In genomic region chr1:18793639-18794038, GRCm38 (mm10) we compare ENCODE assay signal across 19 mouse cellular contexts.
A peak's percentile ranks its signal among the peaks of the same experiment; 100 is the strongest.
DNase-seq lines count a peak whose midpoint lies in the region; ATAC-seq and TF ChIP-seq lines count a peak whose summit lies in the region.
"Had no signal": no experiment of that assay in that cellular context is flagged by ENCODE, and none has a peak within 500 bp of the region (broad histone marks: within the 10 kb centered on the region; RNA-seq: fewer than 3 reads in every experiment).

No protein-coding gene starts in this region.

- in situ Hi-C loops in ES-E14 (cut with MboI; ENCODE audit: low sequenced_read_pairs in 2 of 2, unreplicated experiment in 2 of 2): no loop called here

- H3K27me3 ChIP-seq in forebrain, postnatal 0 days (ENCODE audit: insufficient read depth, low read length): no peaks in the 10 kb centered on the region
- no peaks in the 10 kb centered on the region for H3K27me3 ChIP-seq in forebrain, embryonic 10.5 days (ENCODE audit: poor library complexity, severe bottlenecking)
- H3K27me3 ChIP-seq in midbrain, embryonic 15.5 days (replicated peaks): no peaks in the 10 kb centered on the region
- H3K27me3 ChIP-seq: embryonic facial prominence, embryonic 12.5 days; limb, embryonic 13.5 days; neural tube, embryonic 12.5 days had no signal

- no peaks in the 10 kb centered on the region for H3K36me3 ChIP-seq in forebrain, postnatal 0 days (ENCODE audit: insufficient read depth)
- no peaks in the 10 kb centered on the region for H3K36me3 ChIP-seq in forebrain, embryonic 10.5 days (replicated peaks)
- no peaks in the 10 kb centered on the region for H3K36me3 ChIP-seq in ES-E14 (ENCODE audit: control insufficient read depth, insufficient read depth, low read length, poor library complexity, severe bottlenecking)
- H3K36me3 ChIP-seq in midbrain, embryonic 15.5 days (replicated peaks): no peaks in the 10 kb centered on the region
- H3K36me3 ChIP-seq: embryonic facial prominence, embryonic 12.5 days; limb, embryonic 13.5 days; neural tube, embryonic 12.5 days had no signal

- no peak for DNase-seq in forebrain, postnatal 0 days
- DNase-seq in forebrain, embryonic 10.5 days (ENCODE audit: extremely low spot score, low spot score): no peak
- DNase-seq in 3T3-L1 (ENCODE audit: low read depth, low spot score) (peak; percentile 5), ES-E14 (ENCODE audit: low read depth, low spot score) (peak; percentile 29)
- peak; percentile 48 for DNase-seq in embryo, embryonic 10.5 days (ENCODE audit: low spot score)
- DNase-seq in urinary bladder, postnatal 14 days (ENCODE audit: low spot score): no peak
- DNase-seq: cerebellum, postnatal 10 days; gastrocnemius, adult 2 months; heart, adult 11 months; kidney, adult 11 months; kidney, postnatal 14 days; thymus, postnatal 36 days had no signal

- H3K4me3 ChIP-seq in forebrain, postnatal 0 days (ENCODE audit: low read depth, low read length): no peak overlapping the region
- H3K4me3 ChIP-seq in forebrain, embryonic 10.5 days: no peak overlapping the region
- no peak overlapping the region for H3K4me3 ChIP-seq in ES-E14 (ENCODE audit: insufficient read depth in 1 of 2, low read depth in 1 of 2, low read length in 2 of 2, poor library complexity in 1 of 2, severe bottlenecking in 1 of 2)
- no peak overlapping the region for H3K4me3 ChIP-seq in midbrain, embryonic 15.5 days
- H3K4me3 ChIP-seq: embryonic facial prominence, embryonic 12.5 days; gastrocnemius, adult 2 months; limb, embryonic 13.5 days; neural tube, embryonic 12.5 days had no signal

- no peak overlapping the region for H3K27ac ChIP-seq in forebrain, postnatal 0 days (ENCODE audit: low read depth, low read length)
- no peak overlapping the region for H3K27ac ChIP-seq in forebrain, embryonic 10.5 days
- no peak overlapping the region for H3K27ac ChIP-seq in ES-E14 (ENCODE audit: insufficient read depth, low read depth, low read length, poor library complexity, severe bottlenecking)
- H3K27ac ChIP-seq in midbrain, embryonic 15.5 days: no peak overlapping the region
- H3K27ac ChIP-seq: embryonic facial prominence, embryonic 12.5 days; gastrocnemius, adult 2 months; limb, embryonic 13.5 days; liver, embryonic 14.5 days; neural tube, embryonic 12.5 days had no signal

- no peak for ATAC-seq in forebrain, postnatal 0 days
- no peak for ATAC-seq in midbrain, embryonic 15.5 days (replicated peaks)
- ATAC-seq: activated CD4-positive, CD25-positive, alpha-beta regulatory T cell, adult 4 months; forebrain, embryonic 16.5 days had no signal

- TF ChIP-seq CTCF in forebrain, postnatal 0 days (IDR thresholded peaks at IDR 0.05; ENCODE audit: low read depth): peak; percentile 6; the same call in 1 of the 2 replicates

- H3K9ac ChIP-seq in forebrain, postnatal 0 days: no peak overlapping the region
- H3K9ac ChIP-seq in ES-E14 (ENCODE audit: insufficient read depth, low read depth, low read length, poor library complexity, severe bottlenecking): no peak overlapping the region
- H3K9ac ChIP-seq in midbrain, embryonic 15.5 days: no peak overlapping the region
- H3K9ac ChIP-seq: embryonic facial prominence, embryonic 12.5 days; limb, embryonic 13.5 days; liver, embryonic 14.5 days; neural tube, embryonic 12.5 days had no signal

- no peak overlapping the region for H3K4me2 ChIP-seq in forebrain, postnatal 0 days (ENCODE audit: low read depth)
- no peak overlapping the region for H3K4me2 ChIP-seq in midbrain, embryonic 15.5 days
- H3K4me2 ChIP-seq: embryonic facial prominence, embryonic 12.5 days; limb, embryonic 13.5 days; neural tube, embryonic 12.5 days had no signal

- 69% methylated on average over 1 of the region's 1 CpGs for WGBS in forebrain, postnatal 0 days
- 78% methylated on average over 1 of the region's 1 CpGs for WGBS in forebrain, embryonic 10.5 days
- WGBS in midbrain, embryonic 15.5 days: 56% methylated on average over 1 of the region's 1 CpGs

- H3K4me1 ChIP-seq in forebrain, postnatal 0 days (ENCODE audit: insufficient read depth): no peaks in the 10 kb centered on the region
- H3K4me1 ChIP-seq in forebrain, embryonic 10.5 days: no peaks in the 10 kb centered on the region
- no peaks in the 10 kb centered on the region for H3K4me1 ChIP-seq in ES-E14 (ENCODE audit: control insufficient read depth in 2 of 2, insufficient read depth in 2 of 2, low read length in 2 of 2, poor library complexity in 1 of 2)
- no peaks in the 10 kb centered on the region for H3K4me1 ChIP-seq in midbrain, embryonic 15.5 days
- H3K4me1 ChIP-seq: embryonic facial prominence, embryonic 12.5 days; limb, embryonic 13.5 days; neural tube, embryonic 12.5 days had no signal

- H3K9me3 ChIP-seq in forebrain, postnatal 0 days (ENCODE audit: low read length): no peaks in the 10 kb centered on the region
- H3K9me3 ChIP-seq in forebrain, embryonic 10.5 days: no peaks in the 10 kb centered on the region
- H3K9me3 ChIP-seq in ES-E14 (ENCODE audit: control insufficient read depth, insufficient read depth, low read depth, low read length): no peaks in the 10 kb centered on the region
- H3K9me3 ChIP-seq in midbrain, embryonic 15.5 days: no peaks in the 10 kb centered on the region
- H3K9me3 ChIP-seq: embryonic facial prominence, embryonic 12.5 days; limb, embryonic 13.5 days; neural tube, embryonic 12.5 days had no signal

TF ChIP-seq in ES-E14, 5 proteins besides CTCF, POLR2A, EP300 and RAD21:
- TF ChIP-seq ZC3H11A (IDR thresholded peaks at IDR 0.05; ENCODE audit: borderline replicate concordance, low read depth, low read length) (peak; percentile 30; the same call in 1 of the 2 replicates), CHD2 (IDR thresholded peaks at IDR 0.05; ENCODE audit: low read depth, low read length) (no peak)

Comparison
In these comparisons a context has a peak if more than half of its experiments do, and no peak if none do; other contexts are left out.
1. DNase-seq: peak in 3T3-L1 (single experiment), ES-E14 (single experiment) and embryo, embryonic 10.5 days (single experiment); none in forebrain, postnatal 0 days (single experiment), forebrain, embryonic 10.5 days (single experiment) and urinary bladder, postnatal 14 days (single experiment).